ENCODE assay signal across 18 mouse cellular contexts in the genomic region with DNA sequence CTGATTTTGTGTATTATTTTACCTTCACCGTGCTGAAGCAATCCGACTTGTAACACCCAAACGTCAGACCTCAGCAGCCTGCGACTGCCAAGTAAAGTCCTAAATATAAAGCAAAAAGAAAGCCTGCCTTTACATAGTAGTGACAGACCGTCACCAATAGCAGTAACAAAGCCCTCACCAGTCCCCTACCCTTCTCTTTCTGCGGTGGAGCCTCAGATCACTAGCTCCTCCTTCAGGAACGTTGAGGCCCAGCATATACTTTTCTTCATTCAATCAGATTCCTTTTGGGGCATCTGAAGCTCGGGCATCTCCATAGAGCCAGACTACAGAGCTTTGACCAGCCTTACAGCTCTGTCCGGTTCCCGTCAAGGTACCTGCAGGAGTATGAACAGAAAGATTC. TPM values are rescaled to one million over a fixed set of nuclear protein-coding genes. Genes with fewer than 3 reads are reported as not detected.
"Had no signal": no experiment of that assay in that cellular context is flagged by ENCODE, and none has a peak within 500 bp of the region (broad histone marks: within the 10 kb centered on the region; RNA-seq: fewer than 3 reads in every experiment).

No protein-coding gene starts in this region.

- DNase-seq: kidney, adult 18-20 months; kidney, postnatal 25 days; lung, embryonic 14.5 days; lung, postnatal 10 days; thymus, postnatal 36 days had no signal

- H3K4me2 ChIP-seq: kidney, embryonic 15.5 days; limb, embryonic 15.5 days; liver, embryonic 12.5 days; lung, embryonic 14.5 days; midbrain, embryonic 13.5 days; neural tube, embryonic 15.5 days had no signal

- ATAC-seq: liver, embryonic 12.5 days; midbrain, embryonic 13.5 days had no signal

- H3K4me1 ChIP-seq: limb, embryonic 15.5 days; midbrain, embryonic 13.5 days; neural tube, embryonic 15.5 days had no signal

- H3K9me3 ChIP-seq: kidney, embryonic 15.5 days; limb, embryonic 15.5 days; liver, embryonic 12.5 days; megakaryocyte, embryonic 14.5 days; midbrain, embryonic 13.5 days; neural tube, embryonic 15.5 days had no signal

- H3K27me3 ChIP-seq: kidney, embryonic 15.5 days; limb, embryonic 15.5 days; liver, embryonic 12.5 days; midbrain, embryonic 13.5 days; neural tube, embryonic 15.5 days had no signal

- H3K9ac ChIP-seq: kidney, embryonic 15.5 days; limb, embryonic 15.5 days; liver, embryonic 12.5 days; lung, embryonic 14.5 days; midbrain, embryonic 13.5 days; neural tube, embryonic 15.5 days had no signal

- H3K36me3 ChIP-seq: kidney, embryonic 15.5 days; limb, embryonic 15.5 days; liver, embryonic 12.5 days; midbrain, embryonic 13.5 days; neural tube, embryonic 15.5 days had no signal

- H3K27ac ChIP-seq: kidney, embryonic 15.5 days; limb, embryonic 15.5 days; liver, embryonic 12.5 days; macrophage; midbrain, embryonic 13.5 days; neural tube, embryonic 15.5 days had no signal

- H3K4me3 ChIP-seq: kidney, embryonic 15.5 days; limb, embryonic 15.5 days; liver, embryonic 12.5 days; megakaryocyte, embryonic 14.5 days; midbrain, embryonic 13.5 days; myocyte; neural tube, embryonic 15.5 days had no signal

RNA-seq across cellular contexts. Expression of gene Slc7a15, which starts 58.2 kb away (rescaled TPM):
- total RNA-seq: layer of hippocampus, adult 18-20 months; layer of hippocampus, postnatal 14 days; left cerebral cortex, adult 18-20 months had no signal
- polyA plus RNA-seq: kidney, embryonic 15.5 days; limb, embryonic 11.5 days; limb, embryonic 15.5 days; liver, embryonic 12.5 days; lung, embryonic 14.5 days; macrophage; midbrain, embryonic 13.5 days; neural tube, embryonic 11.5 days; neural tube, embryonic 15.5 days had no signal
